Mouse (Mus musculus) right cerebral cortex, adult 2 months (tissue): ENCODE data around the gene Man2a1.

Experiments
- DNase-seq, 2 experiments: peaks; one replicate each; pipeline ENCODE4 v3.0.0; 2021 to 2022; ENCODE audit warnings: low spot score in 2 of 2

Gene Man2a1

DNA sequence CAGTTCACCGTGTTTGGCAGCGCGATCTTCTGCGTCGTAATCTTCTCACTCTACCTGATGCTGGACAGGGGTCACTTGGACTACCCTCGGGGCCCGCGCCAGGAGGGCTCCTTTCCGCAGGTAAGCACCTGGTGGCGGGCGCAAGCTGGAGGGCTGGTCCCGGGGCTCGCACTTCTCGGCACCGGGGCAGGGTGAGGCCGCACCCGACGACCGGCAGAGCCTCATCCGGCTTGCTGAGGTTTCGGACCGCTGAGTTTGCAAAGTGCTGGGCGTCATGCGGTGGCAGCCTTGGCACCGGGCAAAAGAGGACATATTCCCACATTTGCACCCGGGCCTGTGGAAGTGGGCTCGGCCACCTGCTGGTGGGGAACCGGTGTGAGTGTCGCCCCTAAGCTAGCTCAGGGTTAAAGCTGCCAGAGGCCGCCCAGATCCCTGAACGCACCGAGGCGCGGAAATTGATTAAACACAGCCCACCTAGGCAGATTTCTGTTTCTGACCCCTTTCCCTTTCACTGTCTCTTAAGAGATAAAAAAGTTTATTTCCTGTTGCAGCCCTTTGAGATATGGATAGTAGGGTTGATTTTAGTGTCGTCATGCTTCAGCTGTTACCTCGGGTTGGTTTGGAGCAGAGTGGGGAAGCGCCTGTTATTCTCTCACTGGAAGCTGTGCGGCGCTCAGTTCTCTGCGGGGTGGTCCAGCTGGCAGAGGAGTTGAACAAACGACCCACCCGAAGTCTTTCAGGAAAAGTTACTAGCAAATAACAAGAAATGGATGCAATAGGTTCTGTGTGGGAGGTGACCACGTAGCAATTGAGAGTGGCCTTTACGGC lies 1.4 kb downstream of the Man2a1 start:
- peak; percentile 55 to 64 for DNase-seq

DNA sequence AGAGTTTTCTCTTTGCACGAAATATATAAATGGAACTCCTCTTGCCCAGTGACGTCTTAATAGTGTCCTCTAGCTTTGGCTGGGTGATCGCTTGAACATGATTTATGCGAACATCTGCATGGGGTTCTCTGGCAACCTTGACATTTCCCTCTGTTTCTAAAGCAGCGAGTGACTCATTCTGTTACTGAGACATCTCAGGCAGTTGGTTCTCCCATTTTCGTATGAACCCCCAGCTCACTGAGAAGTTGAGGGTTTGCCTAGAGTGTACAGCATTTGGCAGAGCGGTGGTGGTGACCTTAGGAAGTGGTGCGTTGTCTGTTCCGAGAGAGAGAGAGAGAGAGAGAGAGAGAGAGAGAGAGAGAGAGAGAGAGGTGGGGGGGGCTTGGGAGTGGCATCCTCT lies 2.6 kb downstream of the Man2a1 start:
- no peak for DNase-seq

DNA sequence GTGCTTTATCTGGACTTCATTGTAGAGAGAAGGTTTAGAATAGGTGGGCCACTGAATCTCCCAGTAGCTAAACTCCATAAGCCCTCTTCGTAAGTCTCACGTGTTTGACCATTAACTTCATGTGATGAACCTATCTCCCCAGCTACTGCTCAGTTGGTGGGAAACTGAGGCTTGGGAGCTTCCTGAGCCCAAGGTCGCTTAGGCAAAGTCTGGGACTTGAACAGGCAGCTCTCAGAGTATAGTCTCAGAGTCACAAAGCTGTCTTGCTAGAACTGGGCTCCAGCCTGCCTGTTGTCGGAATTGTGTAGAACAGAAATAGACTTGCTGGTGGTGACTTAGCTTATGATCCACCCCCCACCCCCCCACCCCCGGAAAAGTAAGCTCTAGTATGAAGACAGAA lies 3.0 kb downstream of the Man2a1 start:
- DNase-seq, result no peak

DNA sequence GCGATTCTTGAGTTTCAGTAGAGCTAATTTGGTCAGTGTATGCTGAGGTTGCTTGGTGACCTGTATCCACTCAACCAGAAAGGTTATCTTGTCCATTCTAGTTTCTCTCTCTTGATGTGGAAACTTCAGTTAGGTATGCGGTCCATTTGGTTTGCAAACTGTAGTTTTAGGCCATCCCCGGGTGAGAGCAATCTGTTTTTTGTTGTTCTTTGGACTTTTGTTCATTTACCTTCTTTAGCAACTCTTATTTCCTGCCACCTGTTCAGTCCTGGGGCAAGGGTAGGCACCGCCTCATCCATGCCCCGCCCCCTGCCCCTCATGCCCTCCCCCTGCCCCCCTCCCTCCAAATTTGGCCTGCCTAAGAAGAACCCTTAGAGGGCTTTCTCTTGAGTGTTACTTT lies 3.6 kb downstream of the Man2a1 start:
- DNase-seq, result no peak

- no peak for DNase-seq
Measured at GRCm38 (mm10) chr17:64608228-64608627, 7.7 kb downstream of the Man2a1 start.

DNA sequence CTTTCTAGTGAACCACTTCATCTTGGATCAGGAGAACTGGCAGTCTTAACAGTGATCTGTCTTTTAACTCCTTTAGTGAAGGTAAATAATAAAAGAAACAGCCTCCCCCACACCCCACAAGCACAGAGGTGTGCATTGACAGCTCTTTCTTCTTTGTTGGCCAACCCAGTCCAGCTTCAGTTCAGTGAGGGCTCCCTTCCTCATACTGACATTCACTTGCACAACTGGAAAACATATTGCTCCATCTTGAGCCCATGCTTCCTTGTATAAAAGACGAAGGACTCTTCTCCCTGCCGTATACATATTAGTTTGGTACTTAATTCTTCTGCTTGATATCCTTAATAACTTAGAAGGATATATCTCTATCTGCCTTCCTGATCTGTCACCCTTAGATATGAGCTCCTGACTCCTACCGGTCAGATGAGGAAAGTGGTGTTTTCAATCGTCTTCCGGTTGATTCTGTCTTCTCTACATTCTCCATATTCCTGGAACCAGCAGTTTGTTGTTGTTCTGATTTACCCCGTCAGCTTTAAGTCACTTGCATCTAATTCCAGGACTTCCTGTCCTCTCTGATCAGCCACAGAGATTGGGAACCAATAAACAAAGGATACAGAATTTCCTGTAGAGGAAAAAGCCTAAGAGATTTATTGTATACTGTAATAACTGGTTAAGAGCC lies 8.5 kb downstream of the Man2a1 start:
- DNase-seq, result no peak

- no peak for DNase-seq
Measured at GRCm38 (mm10) chr17:64609741-64610140, 9.2 kb downstream of the Man2a1 start.

GRCm38 (mm10) chr17:64611426-64611825 lies 10.9 kb downstream of the Man2a1 start:
- DNase-seq, result no peak

DNA sequence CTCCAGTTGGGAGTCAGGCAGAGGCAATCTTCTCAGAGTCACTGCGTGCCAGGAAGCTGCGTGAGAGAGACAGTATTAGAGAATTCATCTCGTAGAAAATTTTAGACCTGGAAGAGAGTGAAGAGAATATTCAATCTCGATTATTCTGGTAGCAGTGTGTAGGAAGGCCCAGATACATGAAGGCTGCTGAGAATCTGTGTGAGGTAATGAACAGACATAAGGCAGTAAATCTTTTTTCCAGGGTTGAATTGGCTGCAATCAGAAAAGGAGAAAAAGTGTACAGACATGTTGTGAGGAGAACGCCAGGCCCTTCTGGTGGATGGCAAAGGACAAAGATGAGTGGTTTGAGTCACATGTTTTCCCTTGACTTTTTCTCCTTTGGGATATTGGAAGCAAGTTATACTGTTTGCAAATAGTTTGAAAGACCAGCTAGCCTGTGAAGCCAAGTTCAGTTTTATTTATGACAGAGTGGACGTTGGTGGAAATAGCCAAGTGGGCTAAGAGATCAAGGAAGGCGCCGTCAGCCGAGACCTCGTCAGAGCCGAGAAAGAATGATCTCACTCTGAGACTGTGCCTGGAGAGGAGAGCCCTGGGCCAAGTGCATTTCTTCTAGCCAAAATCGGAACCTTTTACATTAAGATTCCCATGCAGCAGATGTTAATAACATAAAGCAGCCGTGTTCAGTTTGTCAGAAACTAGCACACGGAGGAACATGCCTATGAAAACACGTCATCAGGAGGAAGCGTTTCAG lies 11.8 kb downstream of the Man2a1 start:
- DNase-seq, result no peak

GRCm38 (mm10) chr17:64612930-64613329 lies 12.4 kb downstream of the Man2a1 start:
- DNase-seq, result no peak

- no peak for DNase-seq
Measured at GRCm38 (mm10) chr17:64613351-64613750, 12.8 kb downstream of the Man2a1 start.

GRCm38 (mm10) chr17:64614804-64615203 lies 14.3 kb downstream of the Man2a1 start:
- DNase-seq, result no peak

DNA sequence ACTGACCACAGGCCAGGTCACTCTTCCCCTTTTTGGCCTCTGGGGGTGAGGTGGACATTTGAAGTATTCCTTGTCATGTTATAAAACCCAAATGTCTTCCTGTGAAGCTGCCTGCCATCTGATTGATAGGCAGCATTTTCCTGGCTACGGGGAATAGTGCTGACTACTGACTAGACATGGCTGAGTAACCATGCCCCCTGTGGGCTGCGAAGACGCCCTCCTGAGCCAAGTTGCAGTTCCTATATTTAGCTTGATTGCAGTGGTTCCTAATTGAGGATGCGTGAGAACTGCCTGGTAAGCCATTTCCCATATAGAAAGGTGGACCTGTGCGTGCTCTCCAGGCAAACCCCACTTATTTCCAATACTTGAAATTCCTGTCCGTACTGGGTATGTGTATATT lies 14.9 kb downstream of the Man2a1 start:
- DNase-seq, result no peak

GRCm38 (mm10) chr17:64616259-64616658 lies 15.7 kb downstream of the Man2a1 start:
- DNase-seq, result no peak

GRCm38 (mm10) chr17:64617838-64618237 lies 17.3 kb downstream of the Man2a1 start:
- DNase-seq, result no peak

DNA sequence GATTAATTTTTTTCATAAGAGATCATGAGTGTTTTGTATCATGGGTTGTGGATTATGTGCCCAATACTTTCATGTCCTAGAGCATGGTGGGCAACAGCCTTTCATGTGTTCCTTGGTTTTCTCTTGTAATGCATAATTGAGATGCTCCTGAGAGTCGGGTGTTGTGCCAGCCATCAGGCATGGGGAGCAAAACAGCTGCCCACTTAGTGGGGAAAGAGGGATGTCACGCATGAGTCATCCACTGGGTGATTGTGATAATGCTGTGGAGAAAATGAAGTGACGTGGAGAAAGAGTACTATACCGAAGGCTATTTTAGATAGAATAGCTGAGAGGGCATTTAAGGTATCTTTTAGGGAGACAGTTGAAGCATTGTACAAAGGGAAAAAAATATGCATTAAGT lies 18.5 kb downstream of the Man2a1 start:
- peak; percentile 41 to 48 for DNase-seq

GRCm38 (mm10) chr17:64620135-64620534 lies 19.6 kb downstream of the Man2a1 start:
- DNase-seq, result no peak

DNA sequence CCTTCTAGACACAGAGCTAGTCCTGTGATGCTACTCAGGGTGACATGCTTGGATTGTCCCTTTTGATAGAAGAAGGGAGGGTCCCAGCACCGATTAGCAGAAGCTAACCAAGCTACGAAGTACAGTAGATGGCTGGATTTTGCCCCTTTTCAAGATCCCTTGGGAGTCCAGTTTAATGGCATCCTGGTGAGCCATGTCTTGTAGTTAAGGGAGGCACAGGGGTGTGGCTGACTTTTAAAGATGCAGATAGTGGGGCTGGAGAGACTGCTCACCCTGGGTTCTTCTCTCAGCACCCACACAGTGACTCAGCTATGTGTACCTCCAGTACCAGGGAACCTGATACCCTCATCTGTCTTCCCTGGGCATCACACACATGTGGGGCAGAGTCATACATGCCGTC lies 20.1 kb downstream of the Man2a1 start:
- no peak for DNase-seq

GRCm38 (mm10) chr17:64621226-64621625 lies 20.7 kb downstream of the Man2a1 start:
- DNase-seq, result no peak

DNA sequence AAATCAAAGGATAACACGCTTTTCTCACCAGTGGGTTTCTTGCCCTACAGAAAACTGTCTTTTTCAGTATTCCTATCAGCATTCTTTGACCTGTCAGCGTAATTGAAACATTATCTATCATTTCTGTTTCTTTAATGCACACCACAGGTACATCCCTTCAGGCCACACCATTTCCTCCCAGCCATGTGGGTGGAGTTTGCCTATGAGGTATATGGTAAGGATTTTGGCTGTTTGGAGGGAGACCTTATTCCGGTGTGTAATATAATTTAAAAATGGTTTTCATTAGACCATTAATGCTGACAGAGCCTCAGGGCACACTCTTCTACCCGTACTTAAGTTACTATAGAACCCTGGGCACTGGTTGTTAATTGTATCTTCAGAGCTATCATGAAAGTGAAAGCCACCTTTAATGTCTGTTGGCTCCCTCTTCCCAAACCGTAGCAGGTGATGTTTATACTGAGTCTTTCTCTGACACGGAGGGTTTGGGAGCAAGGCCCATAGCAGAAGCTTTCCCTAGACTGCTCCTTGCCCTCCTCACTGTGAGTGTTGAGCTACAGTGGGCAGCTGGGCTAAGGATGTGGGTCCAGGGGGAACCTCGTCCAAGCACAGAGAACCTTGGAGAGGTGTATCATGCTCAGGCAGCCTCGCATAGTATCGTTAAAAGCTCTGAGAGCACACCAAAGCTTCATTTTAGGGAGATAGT lies 21.3 kb downstream of the Man2a1 start:
- no peak for DNase-seq

- DNase-seq, result no peak
Measured at GRCm38 (mm10) chr17:64622352-64622886, 21.9 kb downstream of the Man2a1 start.

DNA sequence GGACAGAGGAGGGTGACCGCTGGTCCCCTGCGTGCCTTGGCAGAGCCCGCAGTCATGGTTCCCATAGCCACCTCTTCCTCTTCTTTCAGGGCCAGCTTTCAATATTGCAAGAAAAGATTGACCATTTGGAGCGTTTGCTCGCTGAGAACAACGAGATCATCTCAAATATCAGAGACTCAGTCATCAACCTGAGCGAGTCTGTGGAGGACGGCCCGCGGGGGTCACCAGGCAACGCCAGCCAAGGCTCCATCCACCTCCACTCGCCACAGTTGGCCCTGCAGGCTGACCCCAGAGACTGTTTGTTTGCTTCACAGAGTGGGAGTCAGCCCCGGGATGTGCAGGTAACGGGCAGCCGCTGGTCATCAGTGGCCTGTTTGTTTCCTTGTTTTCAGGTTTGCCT lies 23.9 kb downstream of the Man2a1 start:
- no peak for DNase-seq
